Mouse (Mus musculus) CD4-positive, CD25-positive, alpha-beta regulatory T cell, adult 4 months (primary cell): ENCODE measurements around the gene Usp19. TPM values are rescaled to one million over a fixed set of nuclear protein-coding genes. Genes with fewer than 3 reads are reported as not detected.

Source experiments
- ATAC-seq: one replicate; pipeline ENCODE4 v1.8.0; 2017
- polyA plus RNA-seq, 2 experiments: library from polyadenylated mRNA; unstranded; fragments of 100-300 nt; shearing (Covaris generic); gene quantifications; one replicate each; pipeline ENCODE4 v1.2.1; 2017

Usp19 gene
- polyA plus RNA-seq: 10 to 100 TPM; 15.1 to 16.6 TPM

- peak; percentile 92 for ATAC-seq
These were observed at the start of gene Usp19 for GRCm38 (mm10) chr9:108490559-108491285. Gene Usp19, plus strand, starts transcription at chr9:108490602.

GRCm38 (mm10) chr9:108441236-108441919, 49.0 kb upstream of the Usp19 start:
- no peak for ATAC-seq

GRCm38 (mm10) chr9:108445125-108445524, 45.3 kb upstream of the Usp19 start:
- peak; percentile 45 for ATAC-seq

GRCm38 (mm10) chr9:108449860-108450259, 40.5 kb upstream of the Usp19 start:
- ATAC-seq: no peak

GRCm38 (mm10) chr9:108450292-108451169, 39.9 kb upstream of the Usp19 start:
- no peak for ATAC-seq

- ATAC-seq: no peak
These were observed 39.3 kb upstream of the Usp19 start for GRCm38 (mm10) chr9:108451170-108451493.

- ATAC-seq: no peak
These were observed 38.8 kb upstream of the Usp19 start for GRCm38 (mm10) chr9:108451519-108452160.

- ATAC-seq: peak; percentile 91
These were observed 38.0 kb upstream of the Usp19 start for GRCm38 (mm10) chr9:108452291-108452906.

GRCm38 (mm10) chr9:108452911-108453310, 37.5 kb upstream of the Usp19 start:
- peak; percentile 23 for ATAC-seq

- ATAC-seq: no peak
These were observed 36.9 kb upstream of the Usp19 start for GRCm38 (mm10) chr9:108453458-108453857.

GRCm38 (mm10) chr9:108454429-108454828, 36.0 kb upstream of the Usp19 start:
- ATAC-seq: no peak

GRCm38 (mm10) chr9:108455747-108456571, 34.4 kb upstream of the Usp19 start:
- no peak for ATAC-seq

GRCm38 (mm10) chr9:108456953-108457352, 33.4 kb upstream of the Usp19 start:
- no peak for ATAC-seq

GRCm38 (mm10) chr9:108459939-108460318, 30.5 kb upstream of the Usp19 start:
- peak; percentile 54 for ATAC-seq

- ATAC-seq: peak; percentile 98
These were observed 29.9 kb upstream of the Usp19 start, which contains the start of gene Ccdc71 for GRCm38 (mm10) chr9:108460319-108461178. Gene Ccdc71, plus strand, starts transcription at chr9:108460527.

- no peak for ATAC-seq
These were observed 29.2 kb upstream of the Usp19 start, which contains the start of gene Klhdc8b for GRCm38 (mm10) chr9:108461181-108461631. Gene Klhdc8b, minus strand, starts transcription at chr9:108461581.

GRCm38 (mm10) chr9:108461675-108462074, 28.7 kb upstream of the Usp19 start:
- no peak for ATAC-seq

- no peak for ATAC-seq
These were observed 28.2 kb upstream of the Usp19 start for GRCm38 (mm10) chr9:108462192-108462591.

GRCm38 (mm10) chr9:108463713-108464112, 26.7 kb upstream of the Usp19 start:
- ATAC-seq: no peak

GRCm38 (mm10) chr9:108466219-108466618, 24.2 kb upstream of the Usp19 start:
- ATAC-seq: no peak
